Mouse (Mus musculus) olfactory bulb, adult 2 months (tissue): Measurements from ENCODE around the gene Plppr3.
A peak's percentile ranks its signal among the peaks of the same experiment; 100 is the strongest.

Experiments
- CTCF ChIP-seq: fragments of 200-500 bp; IDR thresholded peaks from 2 replicates; pipeline ENCODE4 v1.5.1; 2012; ENCODE audit warnings: low read depth, mild to moderate bottlenecking, low read length, moderate library complexity; ENCODE audit not compliant: insufficient read depth
- POLR2A ChIP-seq: fragments of 200-500 bp; IDR thresholded peaks from 2 replicates; pipeline ENCODE4 v1.6.1; 2012; ENCODE audit warnings: mild to moderate bottlenecking, low read depth, low read length, moderate library complexity; ENCODE audit not compliant: insufficient read depth

- TF ChIP-seq CTCF (peak; percentile 67), POLR2A (no peak)
Measured at GRCm38 (mm10) chr10:79883297-79884084, 9.1 kb upstream of the Plppr3 start.
